Mouse (Mus musculus) heart, adult 11 months (tissue): ENCODE data around the gene Med17.

ENCODE experiments used
- DNase-seq: peaks from one replicate; pipeline ENCODE4 v3.0.0; 2022

Med17 gene

DNA sequence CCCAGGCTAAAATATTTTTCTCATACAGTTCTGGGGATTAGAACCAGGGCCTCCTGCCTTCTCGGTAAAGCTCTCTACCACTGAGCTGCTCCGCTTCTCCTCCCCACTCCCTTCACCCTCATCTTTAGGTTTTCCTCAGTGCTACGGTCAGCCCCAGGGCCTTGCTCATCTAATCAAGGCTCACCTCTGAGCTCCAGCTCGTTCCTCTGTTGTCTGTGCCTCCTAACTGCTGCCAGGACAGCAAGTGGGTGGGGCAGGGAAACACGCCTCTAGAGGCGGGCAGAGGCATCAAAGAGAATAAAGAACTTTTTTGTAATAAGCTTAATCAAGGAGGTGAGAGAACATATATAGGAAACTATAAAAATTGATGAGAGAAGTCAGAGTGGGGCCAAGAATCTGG, 8.1 kb upstream of the Med17 start:
- peak; percentile 75 for DNase-seq

DNA sequence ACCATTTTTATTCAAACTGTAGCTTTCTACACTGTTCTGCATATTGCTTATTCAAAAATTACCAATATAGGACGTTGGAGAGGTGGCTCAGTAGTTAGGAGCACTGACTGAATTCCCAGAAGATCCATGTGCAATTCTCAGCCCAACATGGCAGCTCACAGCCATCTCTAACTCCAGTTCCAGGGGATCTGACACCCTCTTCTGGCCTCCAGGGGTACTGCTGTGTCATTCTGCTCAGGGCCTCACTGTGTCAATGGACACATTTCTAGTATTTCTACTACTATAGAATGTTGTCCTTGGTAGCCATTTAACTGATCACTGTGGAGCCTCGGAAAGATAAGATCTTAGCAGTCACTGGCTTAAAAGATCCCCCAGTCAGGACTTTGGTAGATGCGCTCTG, 5.7 kb upstream of the Med17 start:
- peak; percentile 66 for DNase-seq

DNA sequence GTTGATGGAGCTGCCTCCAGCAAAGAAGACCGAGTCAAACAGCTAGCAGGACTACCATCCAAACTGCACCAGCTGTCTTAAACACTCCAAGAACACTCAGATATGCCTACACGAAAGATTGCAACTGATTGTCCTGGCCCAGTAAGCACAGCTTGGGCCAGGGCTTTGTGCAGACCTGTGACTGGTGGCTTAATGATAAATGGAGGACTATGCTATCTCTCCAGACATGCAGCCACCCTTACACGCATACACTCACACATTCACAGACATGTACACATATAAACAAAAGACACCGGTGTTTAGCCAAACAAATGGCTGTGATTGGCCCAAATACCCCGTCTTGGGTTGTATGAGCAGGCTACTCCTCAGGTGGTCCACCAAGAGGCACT, 754 bp upstream of the Med17 start:
- DNase-seq = no peak

DNA sequence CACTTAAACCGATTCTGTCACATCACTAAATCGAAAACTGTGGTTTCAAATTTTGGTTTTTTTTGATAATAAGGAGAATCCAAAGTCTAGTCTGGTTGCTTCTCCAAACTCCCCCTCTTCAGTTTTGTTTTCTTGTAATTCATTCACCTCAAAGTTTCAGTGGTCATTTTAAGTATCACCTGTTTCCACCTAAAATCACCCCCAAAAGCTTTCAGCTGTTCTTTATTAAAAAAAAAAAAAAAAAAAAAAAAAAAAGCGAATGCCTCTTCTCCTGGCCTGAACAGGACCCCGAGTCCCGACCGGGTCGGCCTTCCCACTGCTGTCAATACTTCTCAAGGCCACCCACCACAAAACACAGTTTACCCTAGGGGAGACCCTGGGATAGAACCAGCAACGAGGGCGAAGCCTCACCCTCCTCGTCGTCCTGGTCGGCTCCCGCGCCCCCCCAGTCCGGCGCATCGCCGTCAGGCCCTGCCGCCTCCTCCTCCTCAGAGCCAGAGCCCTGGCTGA, 537 bp downstream of the Med17 start:
- DNase-seq = no peak

DNA sequence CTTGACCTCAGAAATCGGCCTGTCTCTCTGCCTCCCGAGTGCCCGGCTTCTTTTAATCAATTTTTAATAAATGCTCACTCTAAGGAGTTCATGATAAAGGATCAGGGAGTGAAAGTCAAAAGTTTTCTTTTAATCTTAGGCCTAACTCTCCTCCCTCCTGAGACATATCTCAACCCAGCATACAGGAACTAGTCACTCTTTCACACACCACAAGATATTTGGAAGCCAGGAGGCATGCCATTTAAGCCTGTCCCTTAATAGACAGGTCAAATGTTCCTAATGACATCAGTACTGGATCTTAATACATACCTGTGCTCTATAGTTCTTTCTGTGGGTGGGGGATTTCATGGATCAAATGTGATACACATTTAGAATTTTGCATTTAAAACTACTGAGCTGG, 1.4 kb downstream of the Med17 start:
- no peak for DNase-seq

DNA sequence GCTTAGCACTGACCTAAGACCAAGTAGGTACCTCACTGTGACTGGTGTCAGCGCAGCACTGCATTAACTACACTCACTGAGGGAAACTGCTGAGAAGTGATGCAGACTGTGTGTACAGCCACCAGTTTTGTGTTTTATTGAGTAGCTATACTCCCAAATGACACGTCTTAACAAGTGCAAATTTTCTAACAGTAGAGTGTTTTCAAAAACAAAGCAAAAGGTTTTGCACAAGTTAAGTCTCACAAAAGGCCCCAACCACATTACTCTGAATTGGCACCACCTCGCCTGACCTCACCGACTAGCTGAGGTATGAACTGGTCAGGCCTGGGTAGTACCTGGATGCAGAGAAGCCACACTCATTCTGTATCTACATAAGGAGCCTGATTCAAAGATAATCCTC, 2.9 kb downstream of the Med17 start:
- no peak for DNase-seq

DNA sequence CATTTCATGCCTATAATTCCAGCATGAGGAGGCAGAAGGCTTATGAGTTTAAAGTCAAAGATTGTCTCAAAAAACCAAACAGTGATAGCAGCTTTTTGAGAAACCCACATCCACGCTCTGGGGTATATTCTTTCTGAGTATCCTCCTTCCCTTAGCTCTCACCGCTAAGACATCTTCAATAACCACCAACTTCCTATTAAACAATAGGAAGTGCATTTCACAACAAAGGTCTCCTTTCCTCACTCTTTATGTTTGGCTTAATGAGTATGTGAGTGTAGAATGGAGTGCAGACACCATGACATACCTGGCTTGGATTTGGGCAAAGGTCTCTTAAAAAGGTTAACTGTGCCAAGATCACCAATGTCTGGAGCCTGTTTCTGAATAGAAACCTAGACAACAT, 5.8 kb downstream of the Med17 start:
- no peak for DNase-seq

DNA sequence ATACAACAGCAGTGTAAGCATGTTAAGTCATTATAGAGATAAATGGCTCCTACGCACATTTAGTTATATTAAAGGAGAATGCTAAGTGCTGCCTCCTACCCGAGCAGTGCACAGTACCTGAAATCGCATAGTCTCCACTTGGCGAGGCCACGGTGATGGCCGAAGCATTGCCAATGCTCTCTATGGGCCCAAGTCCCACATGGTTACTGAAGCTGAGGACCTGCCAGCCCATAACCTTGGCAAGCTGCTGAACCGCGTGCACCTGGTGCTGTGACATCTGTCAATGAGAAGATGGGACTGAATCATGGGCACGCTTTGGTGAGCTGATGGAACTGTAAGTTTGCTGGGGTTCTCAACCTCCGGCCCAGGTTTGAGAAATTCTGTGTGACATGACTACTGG, 16.2 kb downstream of the Med17 start:
- no peak for DNase-seq

DNA sequence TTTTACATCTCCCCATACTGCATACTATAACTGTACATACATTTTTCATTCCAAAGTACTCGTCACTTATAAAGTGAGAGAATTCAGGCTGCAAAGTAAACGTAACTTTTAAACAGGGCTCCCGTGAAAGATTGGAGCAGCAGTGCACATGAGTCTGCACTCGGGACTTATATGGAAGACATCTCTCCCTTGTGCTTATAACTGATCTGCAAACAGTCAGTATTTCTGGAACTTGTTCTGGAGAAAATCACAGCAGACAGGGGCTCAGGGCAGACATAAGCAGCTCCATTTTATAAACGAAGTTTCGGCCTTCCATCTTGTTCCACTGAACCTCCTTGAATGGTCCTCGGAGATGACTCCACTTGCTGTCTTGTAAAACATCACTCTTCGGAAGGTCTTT, 17.8 kb downstream of the Med17 start:
- no peak for DNase-seq

DNA sequence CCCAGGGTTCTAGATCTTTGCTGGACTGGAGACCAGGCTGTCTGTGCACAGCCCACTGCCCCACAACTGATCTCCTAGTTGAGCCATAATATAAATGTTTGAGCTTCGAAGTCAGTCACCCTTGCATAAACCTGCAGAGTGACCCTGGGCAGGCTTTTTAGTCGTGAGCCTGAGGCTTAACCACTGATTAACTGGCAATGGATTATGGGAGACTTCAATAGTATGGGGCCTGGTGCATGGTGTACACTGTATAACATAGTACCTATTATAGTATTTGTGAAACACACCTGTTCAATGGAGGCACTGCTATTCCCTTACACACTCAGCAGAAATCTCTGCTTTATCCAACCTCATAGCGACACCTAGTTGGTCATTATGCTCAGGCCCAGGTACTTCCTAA, 23.5 kb downstream of the Med17 start:
- DNase-seq = no peak

DNA sequence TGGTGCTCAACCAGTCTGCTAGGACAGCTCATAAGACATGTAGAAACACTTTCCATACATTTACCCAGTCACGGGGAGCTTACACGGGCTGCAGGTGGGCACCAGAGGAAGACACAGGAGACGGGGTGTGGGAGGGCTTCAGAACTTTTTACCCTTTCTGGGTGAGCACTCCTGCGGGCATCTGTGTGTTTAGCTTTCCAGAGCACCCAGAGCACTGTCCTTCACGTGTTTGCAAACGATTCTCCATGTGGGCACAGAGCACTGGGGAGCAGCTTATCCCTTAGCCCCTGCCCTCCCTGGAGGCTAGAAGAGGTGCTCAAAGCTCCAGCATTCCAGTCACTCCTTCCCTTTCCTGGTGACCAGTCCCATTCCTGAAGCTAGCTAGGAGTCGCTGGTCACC, 25.2 kb downstream of the Med17 start:
- DNase-seq = no peak

DNA sequence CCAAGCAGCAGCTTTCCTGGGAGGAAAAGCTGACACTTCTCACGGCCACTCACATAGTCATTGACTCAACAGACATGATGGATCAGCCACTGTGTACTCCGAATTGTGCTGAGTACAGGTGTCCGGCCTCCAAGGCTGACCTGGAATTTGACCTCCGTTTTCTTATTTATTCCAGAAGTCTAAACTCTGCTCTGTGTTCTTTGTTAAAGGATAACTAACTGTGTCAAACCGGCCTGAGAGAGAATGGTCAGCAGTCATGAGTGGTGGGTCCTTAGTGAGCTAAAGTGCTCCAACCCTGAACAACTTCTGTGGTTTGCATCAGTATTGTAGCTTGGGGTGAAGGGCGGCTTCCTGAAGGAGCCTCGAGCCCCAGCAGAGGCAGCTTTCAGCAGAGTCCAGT, 27.5 kb downstream of the Med17 start:
- no peak for DNase-seq

DNA sequence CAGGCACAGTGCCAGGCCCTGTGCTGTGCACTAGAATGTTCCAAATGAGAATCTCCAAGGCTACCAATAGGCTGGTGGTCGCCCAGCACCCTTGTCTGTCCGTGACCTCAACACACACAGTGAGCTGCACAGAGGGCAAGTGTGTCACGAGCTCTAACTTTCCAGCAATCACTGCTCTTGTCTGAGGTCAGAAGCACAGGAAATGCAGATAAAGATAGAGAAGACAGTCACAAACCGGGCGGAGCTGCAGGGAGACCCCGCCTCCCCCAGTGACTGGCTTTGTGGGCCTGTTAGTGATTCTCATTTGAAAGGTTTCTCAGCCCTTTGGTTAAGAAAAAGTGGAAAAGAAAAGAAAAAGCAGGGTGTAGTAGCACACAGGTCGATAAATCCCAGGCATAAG, 29.4 kb downstream of the Med17 start:
- DNase-seq = no peak

DNA sequence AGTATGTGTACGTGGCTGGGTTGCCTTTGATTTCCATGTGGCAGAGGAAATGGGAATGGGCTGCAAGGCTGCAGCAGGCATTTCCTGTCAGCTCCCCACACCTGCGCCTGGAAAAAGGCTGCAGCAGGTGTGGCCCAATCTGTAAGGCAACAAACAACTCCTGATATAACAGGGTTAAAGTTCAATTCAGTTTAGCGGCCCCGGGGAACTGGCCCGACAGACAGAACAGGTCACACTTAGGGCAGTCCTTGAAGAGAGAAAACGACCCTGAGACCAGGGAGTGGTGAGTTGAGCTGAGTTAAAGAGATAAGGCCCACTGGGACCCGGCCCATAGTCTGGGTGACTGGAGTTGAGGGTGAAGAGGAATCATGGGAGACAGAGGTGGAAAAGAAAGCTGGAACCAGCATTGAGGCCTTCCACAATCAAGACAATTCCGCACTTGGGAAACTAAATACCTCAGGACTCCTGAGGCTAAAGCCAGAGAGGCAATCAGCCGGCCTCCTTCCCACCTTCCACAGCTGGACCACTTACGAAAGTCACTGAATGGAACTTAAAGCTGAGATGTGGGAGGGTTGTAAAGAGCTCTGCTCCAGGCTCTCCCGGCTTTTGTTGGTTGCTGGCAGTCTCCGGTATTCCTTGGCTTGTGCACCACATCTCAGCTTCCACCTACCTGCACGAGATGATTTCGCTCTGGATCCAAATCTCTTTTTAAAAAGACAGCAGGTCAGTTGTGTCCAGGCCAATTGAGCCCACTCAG, 34.2 kb downstream of the Med17 start:
- peak; percentile 46 for DNase-seq

DNA sequence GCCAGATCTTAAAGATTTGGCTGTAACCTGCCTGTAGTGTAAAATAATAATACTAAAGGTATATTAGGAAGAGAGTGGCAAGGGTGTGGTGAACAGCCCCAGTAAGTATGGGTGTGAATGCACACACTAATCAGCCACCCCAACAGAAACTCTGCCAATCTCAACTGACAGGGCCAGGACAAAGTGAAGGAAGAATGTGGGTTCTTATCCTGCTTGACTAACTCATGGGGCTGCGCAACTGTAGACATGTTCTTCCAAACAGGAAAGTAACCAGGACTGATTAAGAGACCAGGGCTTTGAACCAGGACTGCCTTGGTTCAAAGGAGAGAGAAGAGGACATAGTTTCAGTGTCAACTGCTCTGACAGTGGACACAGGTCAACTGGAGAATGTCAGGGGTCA, 37.6 kb downstream of the Med17 start:
- DNase-seq = no peak

DNA sequence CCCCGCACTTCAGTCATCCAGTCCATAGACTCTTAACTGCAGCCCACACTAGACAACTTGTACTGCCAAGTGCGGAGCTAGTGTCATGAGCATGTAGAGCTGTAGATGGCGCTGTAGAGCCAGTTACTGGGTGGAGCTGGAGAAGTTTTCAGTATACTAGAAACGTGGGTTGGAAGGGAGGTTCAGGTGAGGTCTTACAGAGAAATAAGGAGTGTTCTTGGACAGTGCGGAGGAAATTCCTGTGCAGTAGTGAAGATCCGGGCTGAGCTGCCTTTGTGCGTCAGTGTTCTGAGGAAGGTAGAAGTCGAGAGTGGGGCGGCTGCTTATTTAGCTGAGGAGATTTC, 38.2 kb downstream of the Med17 start:
- peak; percentile 84 for DNase-seq

DNA sequence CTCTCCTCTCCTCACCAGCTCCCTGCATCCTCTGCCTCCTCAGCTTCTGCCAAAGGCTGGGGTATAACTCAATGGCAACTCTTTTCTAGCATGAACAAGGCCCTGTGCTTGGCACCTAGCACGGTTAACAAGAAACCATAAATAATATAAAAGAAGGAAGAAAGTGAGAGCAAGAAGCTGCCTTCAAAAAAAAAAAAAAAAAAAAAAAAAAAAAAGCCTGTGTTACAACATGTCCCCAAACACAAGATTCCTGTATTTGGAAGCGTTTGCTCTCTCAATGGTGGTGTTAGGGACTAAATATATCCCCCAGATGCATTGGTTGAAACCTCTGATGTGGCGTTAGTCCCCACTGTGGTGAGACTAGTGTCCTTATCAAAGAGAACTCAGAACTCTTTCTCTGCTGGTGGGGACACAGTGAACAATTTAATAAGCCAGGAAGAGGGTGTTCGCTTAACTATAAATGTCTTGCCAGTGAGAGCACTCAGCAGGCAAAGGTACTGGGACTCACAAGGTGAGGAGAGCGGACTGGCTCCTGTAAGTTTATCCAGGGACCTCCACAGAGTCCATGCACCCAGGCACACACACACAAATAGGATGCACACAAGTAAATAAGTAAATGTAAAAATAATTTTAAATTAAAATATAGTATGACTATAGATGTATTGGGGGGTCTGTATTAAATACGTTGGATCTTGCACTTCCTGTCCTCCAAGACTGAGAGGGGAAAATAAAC, 38.7 kb downstream of the Med17 start:
- DNase-seq = peak; percentile 21

DNA sequence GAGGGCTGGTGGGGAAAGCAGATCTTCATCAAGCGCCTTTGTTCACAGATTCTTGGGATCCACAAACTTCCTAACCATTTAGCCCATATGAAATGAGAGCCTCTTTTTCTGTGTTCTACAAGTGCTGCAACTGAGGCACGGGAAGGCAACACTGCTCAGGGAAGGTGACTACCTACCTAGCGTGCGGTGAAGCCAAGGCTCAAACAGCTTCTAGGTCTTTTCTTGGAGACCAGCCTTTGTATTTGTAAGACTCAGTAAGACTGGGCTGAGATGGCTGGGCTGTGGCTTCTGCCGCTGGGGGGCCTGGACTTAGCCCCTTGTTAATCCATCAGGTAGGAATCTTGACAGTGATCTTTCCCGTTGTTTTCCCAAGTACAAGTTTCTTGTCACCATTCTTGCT, 39.7 kb downstream of the Med17 start:
- DNase-seq = peak; percentile 68

DNA sequence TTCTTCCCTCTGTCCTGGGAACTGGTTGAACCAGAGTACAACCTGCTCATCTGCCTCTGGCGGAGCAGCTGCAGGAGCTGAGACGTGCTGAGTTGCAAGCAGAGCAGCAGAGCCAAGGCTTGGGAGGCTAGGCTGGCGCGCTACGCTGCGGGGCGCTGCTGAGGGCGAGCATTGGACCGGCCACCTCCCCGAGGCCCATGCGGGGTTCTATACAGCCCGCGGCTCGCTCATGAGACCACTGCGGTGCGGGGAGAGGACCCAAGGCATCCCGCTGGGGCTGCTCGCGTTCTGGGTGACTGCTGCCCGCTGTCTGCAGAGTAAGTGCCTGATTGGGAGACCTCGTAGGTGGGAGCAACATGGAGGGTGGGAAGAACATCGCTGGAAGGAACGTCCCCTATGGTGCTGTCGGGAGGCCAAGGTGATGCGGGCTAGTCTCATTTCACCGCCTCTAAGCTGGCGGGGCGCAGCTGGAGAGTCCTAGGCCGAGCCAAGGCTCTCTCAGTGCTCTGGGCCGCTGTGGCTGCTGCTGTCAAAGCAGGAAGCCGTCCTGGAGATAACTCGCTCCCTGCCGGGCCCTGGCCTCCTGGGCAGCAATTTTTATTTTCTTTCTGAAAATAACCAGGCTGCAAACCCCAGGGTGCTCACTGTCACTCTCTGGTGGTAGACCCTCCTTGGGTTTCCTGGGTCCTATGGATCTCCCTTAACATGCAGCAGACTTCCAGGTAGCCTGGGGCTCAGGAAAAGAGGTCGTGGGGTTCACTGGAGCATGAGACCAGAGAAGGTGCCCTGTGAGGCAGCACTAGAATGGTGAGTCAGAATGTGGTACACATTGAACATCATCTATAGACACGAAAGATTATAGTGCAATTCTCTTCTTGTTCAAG, 40.4 kb downstream of the Med17 start, which contains the start of gene Vstm5:
Vstm5 (plus strand) TSS at position 4 of the 884 bp plus-strand sequence.
- peak; percentile 88 for DNase-seq

DNA sequence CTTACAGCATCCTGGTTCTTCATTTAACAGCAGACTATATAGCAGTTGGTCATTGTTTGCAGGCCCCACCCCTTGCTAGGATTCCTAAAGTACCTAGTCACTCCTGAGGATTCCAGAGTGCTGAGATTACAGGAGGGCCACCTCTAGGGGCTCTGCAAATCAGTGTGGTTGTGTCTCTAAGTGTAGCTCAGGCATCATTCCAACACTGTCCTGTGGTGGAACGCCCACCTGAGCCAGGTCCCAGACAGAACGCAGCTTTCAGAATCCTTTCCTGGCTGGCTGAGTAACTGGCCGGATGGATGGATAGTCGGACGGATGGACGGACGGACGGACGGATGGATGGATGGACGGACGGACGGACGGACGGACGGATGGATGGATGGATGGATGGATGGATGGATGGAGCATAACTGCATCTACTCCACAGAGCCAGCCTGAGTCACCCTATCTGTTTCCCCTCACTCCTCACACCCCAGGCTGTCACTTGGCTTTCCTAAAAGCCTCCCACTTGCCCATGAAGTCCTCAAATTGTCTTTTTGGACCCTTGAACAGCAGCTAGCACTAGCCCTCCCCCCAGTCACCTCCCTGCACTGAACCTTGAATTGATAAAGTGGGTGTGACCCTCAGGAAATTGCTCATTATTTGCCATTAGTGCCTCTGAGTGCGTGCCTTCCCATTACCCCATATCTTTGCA, 41.3 kb downstream of the Med17 start:
- peak; percentile 86 for DNase-seq

DNA sequence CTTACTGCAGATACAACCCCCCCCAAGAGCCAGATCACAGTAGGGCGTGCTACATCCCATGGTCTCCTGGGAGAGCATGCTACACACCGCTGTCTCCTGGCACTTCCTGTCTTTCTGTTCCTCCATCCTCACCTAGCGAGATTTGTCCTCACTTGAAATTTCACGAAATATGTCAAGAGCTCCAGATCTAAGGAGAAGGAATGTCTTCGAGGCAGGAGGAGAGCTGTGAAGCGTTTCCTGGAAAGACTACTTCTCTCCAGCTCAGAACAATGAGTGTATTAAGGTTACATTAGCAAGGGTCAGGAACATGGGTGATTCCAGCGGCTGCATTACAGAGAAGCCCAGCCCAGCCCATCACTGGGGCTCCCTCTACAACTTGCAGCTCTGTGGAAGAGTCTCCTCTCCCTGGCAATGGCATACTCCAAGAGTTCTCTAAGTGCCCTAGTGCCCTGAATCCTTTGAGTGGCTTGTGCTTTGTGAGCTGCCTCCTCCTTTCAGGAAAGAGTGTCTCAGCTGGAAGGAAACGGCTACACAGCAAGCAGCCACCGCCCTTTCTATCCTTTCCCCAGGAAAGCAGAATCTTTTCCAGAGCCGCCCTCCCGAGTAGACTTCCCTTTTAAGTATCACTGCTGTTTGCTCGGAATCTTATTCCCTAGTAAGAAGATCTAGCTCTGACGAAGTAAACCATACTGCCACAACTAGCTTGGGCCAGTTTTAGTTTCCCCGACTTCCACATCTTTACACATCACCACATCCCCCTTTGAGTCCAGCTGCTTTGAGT, 42.0 kb downstream of the Med17 start:
- DNase-seq = peak; percentile 83

DNA sequence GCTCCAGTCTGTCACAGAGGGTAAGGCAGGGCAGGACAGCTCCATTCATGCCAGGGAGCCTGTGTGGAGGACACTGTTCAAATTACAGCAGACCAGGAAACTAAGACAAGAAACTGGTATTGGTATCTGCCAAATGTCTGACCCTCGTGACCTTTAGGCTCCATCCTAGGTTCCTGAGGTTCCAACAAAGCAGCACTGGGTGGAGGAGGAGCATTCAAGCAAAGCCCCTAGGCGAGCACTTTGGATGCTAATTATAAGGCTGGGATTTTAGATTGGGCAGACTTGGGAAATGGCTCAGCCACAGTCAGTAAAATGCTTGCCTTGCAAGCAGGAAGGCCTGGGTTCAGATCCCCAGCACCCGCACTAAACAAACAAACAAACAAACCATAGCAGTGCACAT, 43.7 kb downstream of the Med17 start:
- peak; percentile 65 for DNase-seq
